Mouse (Mus musculus) urinary bladder, adult 2 months (tissue): ENCODE measurements at regions not wholly inside any gene's neighbourhood (a gene's known extent, or its start where the extent isn't known, plus 50 kb on each side); places are given as distances from the start of the nearest gene placed in this dataset.

Experiments
- DNase-seq: peaks from one replicate; pipeline ENCODE4 v3.0.0; 2022; ENCODE audit warnings: low spot score

DNA sequence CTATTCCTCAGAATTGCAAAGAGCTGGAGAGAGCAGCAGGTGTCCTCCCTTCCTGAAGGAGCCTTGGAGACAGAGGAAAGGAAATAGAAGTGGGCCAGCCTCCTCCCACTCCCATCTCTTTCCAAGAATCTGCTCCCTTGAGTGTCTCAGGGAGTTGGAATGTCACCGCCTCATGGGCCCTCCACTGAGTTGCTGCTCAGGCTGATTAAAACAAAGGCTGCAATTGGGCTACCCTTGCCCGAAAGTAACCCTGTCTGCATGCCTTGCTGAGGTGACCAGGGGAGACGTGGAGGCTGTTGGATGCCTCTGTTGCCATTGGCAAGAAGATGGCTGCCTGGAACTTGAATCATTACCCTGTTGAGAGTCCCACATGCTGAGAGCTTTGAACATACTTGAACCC is 59.7 kb upstream of the Abca1 start:
- DNase-seq: no peak

DNA sequence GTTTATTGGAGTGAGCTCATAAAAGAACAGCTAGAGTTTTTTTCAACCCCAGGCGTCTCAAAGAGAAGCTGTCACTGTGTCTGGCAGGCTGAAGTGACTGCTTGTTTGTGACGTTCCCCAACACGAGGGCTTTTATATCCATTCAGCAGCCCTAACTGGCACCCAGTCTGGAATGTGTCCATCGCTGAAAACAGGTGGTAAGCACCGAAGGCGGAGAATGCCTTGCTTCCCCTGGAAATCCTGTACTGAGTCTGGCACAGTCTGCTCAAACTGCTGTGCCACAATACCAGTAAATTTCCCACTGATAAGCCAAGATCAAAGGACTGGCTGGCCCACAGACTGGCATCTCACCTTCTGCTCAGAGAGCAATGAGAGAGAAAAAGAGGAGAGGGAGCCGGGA is 59.1 kb upstream of the Abca1 start:
- DNase-seq: no peak

DNA sequence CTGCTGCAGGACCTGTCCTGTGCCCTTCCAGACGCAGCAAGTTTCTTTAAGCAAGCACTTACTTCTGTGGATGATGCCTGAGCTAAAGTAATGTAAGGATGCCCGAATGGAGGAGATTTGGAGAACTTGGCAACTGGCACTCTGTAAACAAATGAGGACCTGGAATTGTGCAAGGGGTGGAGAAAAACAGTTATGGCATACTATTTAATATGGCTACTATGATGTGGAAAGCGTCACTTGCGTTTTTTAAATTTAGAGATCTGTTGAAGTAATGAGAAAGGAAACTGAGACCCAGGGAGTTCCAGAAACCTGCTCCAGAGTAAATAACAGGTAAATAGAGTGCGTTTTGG is 58.6 kb upstream of the Abca1 start:
- DNase-seq: no peak

DNA sequence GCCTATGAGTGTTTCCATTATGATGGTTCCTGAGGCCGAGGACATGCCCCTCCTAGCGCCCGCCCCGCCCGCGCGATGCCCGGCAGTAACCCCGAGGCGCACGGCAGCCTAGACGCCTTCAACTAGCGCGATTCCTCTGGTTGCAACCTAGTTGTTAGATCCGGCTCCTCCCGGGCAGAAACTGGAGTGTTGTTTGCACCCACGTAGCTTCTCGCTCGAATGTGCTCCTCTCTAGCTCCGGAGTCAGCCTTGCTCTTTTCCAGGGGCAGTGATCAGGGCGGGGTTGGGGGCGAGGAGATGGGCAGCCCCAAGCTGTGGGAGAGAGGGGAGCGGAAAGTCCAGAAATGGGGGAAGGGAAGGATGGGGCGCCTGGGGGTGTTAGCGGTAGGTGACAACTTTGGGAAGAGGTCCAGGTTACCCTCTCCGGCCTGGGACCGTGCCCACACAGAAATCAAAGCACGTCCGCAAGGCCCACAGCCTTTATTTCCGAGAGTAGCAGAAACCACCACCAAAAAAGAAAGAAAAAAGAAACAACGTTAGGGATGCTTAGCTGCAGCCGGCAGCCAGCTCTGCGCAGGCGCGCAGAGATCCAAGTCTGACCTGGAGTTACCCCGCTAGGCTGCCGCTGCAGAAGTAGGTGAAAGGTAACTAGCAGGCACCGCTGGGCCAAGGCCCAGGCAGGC is 58.1 kb upstream of the Abca1 start:
- peak; percentile 74 for DNase-seq

DNA sequence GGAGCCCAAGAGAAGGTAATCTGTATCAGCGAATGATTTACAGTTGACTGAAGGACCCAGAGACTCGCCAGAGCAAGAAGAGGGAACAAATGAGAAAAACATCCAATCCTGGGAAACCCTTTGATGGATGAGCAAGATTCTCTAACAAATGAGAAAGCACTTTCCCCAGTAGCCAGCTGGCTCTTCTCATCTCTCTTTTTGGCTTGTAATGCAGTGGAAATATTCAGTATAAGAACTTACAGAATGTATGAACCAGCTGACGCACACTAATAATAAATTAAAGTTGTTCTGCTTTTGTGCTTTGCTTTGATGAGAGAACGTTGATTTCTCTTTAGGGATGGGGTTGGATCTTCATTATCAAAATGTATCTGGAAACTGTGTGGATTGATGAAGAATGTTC is 52.8 kb upstream of the Abca1 start:
- no peak for DNase-seq

GRCm38 (mm10) chr4:53210685-53211084 is 51.0 kb upstream of the Abca1 start:
- no peak for DNase-seq
